Mouse (Mus musculus) hindbrain, embryonic 14.5 days (tissue): ENCODE measurements around the gene Tubg1. TPM values are rescaled to one million over a fixed set of nuclear protein-coding genes. Genes with fewer than 3 reads are reported as not detected.

Experiments used
- microRNA-seq: library from miRNA; unstranded; fragments of <30 nt; microRNA quantifications from one replicate; pipeline ENCODE4, GENCODE M21; 2016
- polyA plus RNA-seq: library from polyadenylated mRNA; unstranded; fragments of >200 nt; fragmentation: Nextera tagmentation; extraction: Ambion mirVana; gene quantifications from 2 replicates; pipeline ENCODE4 v1.2.1, GENCODE M21; 2014

Tubg1 gene
- polyA plus RNA-seq, 1 experiment from 2014 or later: 64.0 TPM

Small RNA genes within 50 kb of the gene (microRNA-seq; reads per million reads assigned to microRNA genes)
- gene Gm27626: not detected

Other genes with a start within 250 kb of the Tubg1 start
- 49.1 and 50.6 TPM in 2 replicates for gene Stat3, start 180.4 kb upstream of the Tubg1 start, polyA plus RNA-seq
- gene Cavin1, start 149.1 kb upstream of the Tubg1 start, polyA plus RNA-seq: 20.1 and 21.1 TPM in 2 replicates
- 143 and 152 TPM in 2 replicates for gene Atp6v0a1, start 110.5 kb upstream of the Tubg1 start, polyA plus RNA-seq
- gene Naglu, start 49.9 kb upstream of the Tubg1 start, polyA plus RNA-seq: 10.2 and 11.3 TPM in 2 replicates
- gene Hsd17b1, start 41.5 kb upstream of the Tubg1 start, polyA plus RNA-seq: 0.31 TPM in 1 of 2 replicates, not detected in the other
- 37.2 and 45.3 TPM in 2 replicates for gene Coasy, start 37.4 kb upstream of the Tubg1 start, polyA plus RNA-seq
- gene Mlx, start 32.7 kb upstream of the Tubg1 start, polyA plus RNA-seq: 84.0 and 86.6 TPM in 2 replicates
- 16.4 and 20.7 TPM in 2 replicates for gene Psmc3ip, start 24.5 kb upstream of the Tubg1 start, polyA plus RNA-seq
- gene Retreg3, start within 50 bp of the Tubg1 start, polyA plus RNA-seq: 13.0 and 14.2 TPM in 2 replicates
- 48.6 and 50.6 TPM in 2 replicates for gene Tubg2, start 36.0 kb downstream of the Tubg1 start, polyA plus RNA-seq
- 6.0 and 6.5 TPM in 2 replicates for gene Cntnap1, start 50.6 kb downstream of the Tubg1 start, polyA plus RNA-seq
- 7.7 and 9.5 TPM in 2 replicates for gene Plekhh3, start 51.4 kb downstream of the Tubg1 start, polyA plus RNA-seq
- gene Ccr10, start 55.5 kb downstream of the Tubg1 start, polyA plus RNA-seq: 0.23 and 0.25 TPM in 2 replicates
- 26.9 and 37.2 TPM in 2 replicates for gene Ezh1, start 106.5 kb downstream of the Tubg1 start, polyA plus RNA-seq
- 102 and 117 TPM in 2 replicates for gene Ramp2, start 126.1 kb downstream of the Tubg1 start, polyA plus RNA-seq
- 122 and 133 TPM in 2 replicates for gene Vps25, start 133.8 kb downstream of the Tubg1 start, polyA plus RNA-seq
- 5.3 and 6.0 TPM in 2 replicates for gene Wnk4, start 140.6 kb downstream of the Tubg1 start, polyA plus RNA-seq
- gene Cntd1, start 159.1 kb downstream of the Tubg1 start, polyA plus RNA-seq: 0.42 and 0.91 TPM in 2 replicates
- gene Coa3, start 159.2 kb downstream of the Tubg1 start, polyA plus RNA-seq: 242 and 256 TPM in 2 replicates
- gene Becn1, start 182.3 kb downstream of the Tubg1 start, polyA plus RNA-seq: 172 and 176 TPM in 2 replicates
- 89.7 and 97.3 TPM in 2 replicates for gene Psme3, start 196.3 kb downstream of the Tubg1 start, polyA plus RNA-seq
- gene Aoc2, start 205.1 kb downstream of the Tubg1 start, polyA plus RNA-seq: 1.3 and 1.6 TPM in 2 replicates
- 0.21 and 0.28 TPM in 2 replicates for gene Aoc3, start 210.7 kb downstream of the Tubg1 start, polyA plus RNA-seq
- not detected in 2 replicates for gene G6pc, start 247.6 kb downstream of the Tubg1 start, polyA plus RNA-seq